Mouse (Mus musculus) G1E (cell line): Measurements from ENCODE around the gene Tex14. TPM values are rescaled to one million over a fixed set of nuclear protein-coding genes. Genes with fewer than 3 reads are reported as not detected.
"Not testable (repeated sequence)": the region's sequence is repeated elsewhere in the genome, so short reads cannot be mapped to it uniquely, and the experiment has no call there.

Experiments
- ATAC-seq: 2 replicates; pipeline ENCODE4 v1.8.0; 2016; ENCODE audit warnings: mild to moderate bottlenecking; ENCODE audit not compliant: insufficient number of reproducible peaks, poor library complexity, low FRiP score, severe bottlenecking; ENCODE audit errors: extremely low read depth
- DNase-seq: peaks from one replicate; pipeline ENCODE4 v3.0.0; 2012; ENCODE audit warnings: low spot score
- H3K27me3 ChIP-seq: 2 replicates; pipeline ENCODE4 v1.6.1; 2012; ENCODE audit warnings: mild to moderate bottlenecking, low read length, inconsistent platforms; ENCODE audit not compliant: insufficient read depth
- H3K36me3 ChIP-seq: replicated peaks from 2 replicates; pipeline ENCODE3; 2012; ENCODE audit warnings: mild to moderate bottlenecking, inconsistent platforms
- H3K4me1 ChIP-seq: 2 replicates; pipeline ENCODE4 v1.6.1; 2012; ENCODE audit warnings: low read depth, low read length, inconsistent platforms, mixed read lengths; ENCODE audit not compliant: insufficient read depth
- H3K4me3 ChIP-seq: 2 replicates; pipeline ENCODE4 v1.5.1; 2012; ENCODE audit warnings: low read depth, mild to moderate bottlenecking, inconsistent platforms, low read length, moderate library complexity, mixed read lengths
- H3K9me3 ChIP-seq: replicated peaks from 2 replicates; pipeline ENCODE4 v1.6.1; 2012; ENCODE audit warnings: inconsistent platforms
- CTCF ChIP-seq: IDR thresholded peaks from 2 replicates; pipeline ENCODE4 v1.5.1; 2012; ENCODE audit warnings: low read depth, low read length, inconsistent platforms, mixed read lengths
- GATA1 ChIP-seq: IDR thresholded peaks from 2 replicates; pipeline ENCODE4 v1.6.1; 2012; ENCODE audit warnings: borderline replicate concordance, low read length, inconsistent platforms, mixed read lengths
- GATA2 ChIP-seq: IDR thresholded peaks from 2 replicates; pipeline ENCODE4 v1.6.1; 2012; ENCODE audit warnings: low read depth, low read length, inconsistent platforms, borderline replicate concordance
- POLR2AphosphoS5 ChIP-seq: IDR thresholded peaks from 2 replicates; pipeline ENCODE4 v1.6.1; 2012; ENCODE audit warnings: low read depth, low read length, inconsistent platforms; ENCODE audit not compliant: insufficient replicate concordance
- TAL1 ChIP-seq: conservative IDR thresholded peaks from 2 replicates; pipeline ENCODE4 v1.6.1; 2012; ENCODE audit warnings: low read depth, low read length, inconsistent platforms, mixed read lengths
- polyA plus RNA-seq: library from polyadenylated mRNA; stranded (reverse); fragments of >175 nt; gene quantifications from 2 replicates; pipeline ENCODE4 v1.2.3, GENCODE M21; 2012
- total RNA-seq, 2 experiments: library from RNA; stranded (forward) in 1 of 2; stranded (reverse) in 1 of 2; fragments of 200-1000 nt in 1 of 2; fragments of >200 nt in 1 of 2; fragmentation: Nextera tagmentation in 1 of 2; gene quantifications; 2 replicates each; pipeline ENCODE4 v1.2.3; 2014 to 2017

Gene Tex14
- total and polyA plus RNA-seq, 3 experiments = 0.16 TPM; not detected in 2

GRCm38 (mm10) chr11:87470807-87471698 is 66.2 kb downstream of the Tex14 start:
- not testable (repeated sequence) for H3K27me3 ChIP-seq, H3K36me3 ChIP-seq, H3K9me3 ChIP-seq
- Histone ChIP-seq H3K4me1 (peaks cover 34% of the 10 kb centered on the region), H3K4me3 (peak overlapping the region; percentile 63; the same call in 1 of the 2 replicates)
- peak; percentile 94; the same call in 1 of the 2 replicates for TF ChIP-seq POLR2AphosphoS5
- DNase-seq = peak; percentile 9
- peak; percentile 91 for ATAC-seq

GRCm38 (mm10) chr11:87471699-87471997 is 66.8 kb downstream of the Tex14 start:
- not testable (repeated sequence) for H3K9me3 ChIP-seq, H3K27me3 ChIP-seq, ATAC-seq, H3K4me3 ChIP-seq, H3K36me3 ChIP-seq, DNase-seq
- H3K4me1 ChIP-seq = peaks cover 33% of the 10 kb centered on the region

GRCm38 (mm10) chr11:87472058-87472457 is 67.2 kb downstream of the Tex14 start:
- H3K4me3 ChIP-seq, H3K9me3 ChIP-seq, H3K36me3 ChIP-seq, DNase-seq, H3K27me3 ChIP-seq: not testable (repeated sequence)
- peak; percentile 43; the same call in 1 of the 2 replicates for ATAC-seq
- peak; percentile 80; the same call in 1 of the 2 replicates for TF ChIP-seq POLR2AphosphoS5
- H3K4me1 ChIP-seq = peaks cover 33% of the 10 kb centered on the region

GRCm38 (mm10) chr11:87479172-87479571 is 74.3 kb downstream of the Tex14 start:
- not testable (repeated sequence) for H3K4me3 ChIP-seq, H3K4me1 ChIP-seq, ATAC-seq, H3K9me3 ChIP-seq, DNase-seq, H3K27me3 ChIP-seq, H3K36me3 ChIP-seq

- peaks cover 4% of the 10 kb centered on the region for H3K27me3 ChIP-seq
- no peaks in the 10 kb centered on the region for H3K4me1 ChIP-seq
- H3K36me3 ChIP-seq = no peaks in the 10 kb centered on the region
- no peak overlapping the region for H3K4me3 ChIP-seq
- TF ChIP-seq TAL1 = no peak
- TF ChIP-seq GATA1 = no peak
- no peak for TF ChIP-seq CTCF
- TF ChIP-seq GATA2 = no peak
- TF ChIP-seq POLR2AphosphoS5 = no peak
- no peak for ATAC-seq
- DNase-seq = no peak
- peaks cover 20% of the 10 kb centered on the region for H3K9me3 ChIP-seq
Observed at GRCm38 (mm10) chr11:87483796-87484326, 79.0 kb downstream of the Tex14 start.

- Histone ChIP-seq H3K27me3 (peaks cover 9% of the 10 kb centered on the region), H3K4me3 (no peak overlapping the region), H3K4me1 (no peaks in the 10 kb centered on the region), H3K36me3 (no peaks in the 10 kb centered on the region), H3K9me3 (peaks cover 20% of the 10 kb centered on the region)
- ATAC-seq = no peak
- TF ChIP-seq GATA2 (no peak), POLR2AphosphoS5 (no peak), TAL1 (no peak), GATA1 (no peak), CTCF (no peak)
- no peak for DNase-seq
Observed at GRCm38 (mm10) chr11:87488948-87489347, 84.1 kb downstream of the Tex14 start.

GRCm38 (mm10) chr11:87504690-87505214 is 99.9 kb downstream of the Tex14 start:
- DNase-seq (no peak), ATAC-seq (no peak)
- no peaks in the 10 kb centered on the region for H3K9me3 ChIP-seq
- H3K4me3 ChIP-seq = no peak overlapping the region
- H3K36me3 ChIP-seq = no peaks in the 10 kb centered on the region
- H3K4me1 ChIP-seq = no peaks in the 10 kb centered on the region
- peaks cover 12% of the 10 kb centered on the region for H3K27me3 ChIP-seq
- TF ChIP-seq GATA1 (no peak), CTCF (0 out of 2 replicates have a peak, but pooled peaks have one; percentile 12)
